Comparison of ENCODE assay signal across 8 mouse cellular contexts in genomic region chr10:76117966-76118365, GRCm38 (mm10). TPM values are rescaled to one million over a fixed set of nuclear protein-coding genes. Genes with fewer than 3 reads are reported as not detected.
DNase-seq lines count a peak whose midpoint lies in the region; ATAC-seq and TF ChIP-seq lines count a peak whose summit lies in the region.

No protein-coding gene starts in this region.

- 34% methylated on average over 5 of the region's 5 CpGs for WGBS in liver, embryonic 11.5 days

- peak; percentile 68 for TF ChIP-seq CTCF in left cerebral cortex, adult 2 months (IDR thresholded peaks at IDR 0.05)

- H3K27me3 ChIP-seq in liver, embryonic 11.5 days (replicated peaks; ENCODE audit: control insufficient read depth, insufficient read depth, low read length) = no peaks in the 10 kb centered on the region

- no peak overlapping the region for H3K4me2 ChIP-seq in liver, embryonic 11.5 days

- peak in 1 of 2 experiments; percentile 18 for DNase-seq in left cerebral cortex, adult 2 months (ENCODE audit: extremely low spot score in 1 of 2, low spot score in 2 of 2)
- DNase-seq in left cerebral cortex, adult 9 months (ENCODE audit: low spot score in 2 of 2) = no peak
- DNase-seq in WW6 (ENCODE audit: low read depth, low spot score) = peak; percentile 50
- peak; percentile 47 to 64 for DNase-seq in cerebellum, postnatal 25 days
- peak; percentile 56 for DNase-seq in liver, embryonic 11.5 days (ENCODE audit: low spot score)
- DNase-seq in ovary, postnatal 36 days (ENCODE audit: low spot score) = peak; percentile 75
- peak; percentile 38 for DNase-seq in urinary bladder, adult 2 months (ENCODE audit: low spot score)

- H3K9me3 ChIP-seq in liver, embryonic 11.5 days (ENCODE audit: control insufficient read depth, low read length) = peaks cover 2% of the 10 kb centered on the region; the same call in 1 of the 2 replicates

- no peak overlapping the region for H3K9ac ChIP-seq in liver, embryonic 11.5 days (ENCODE audit: low read depth, low read length)

- ATAC-seq in hematopoietic stem cell, adult 5-6 weeks (replicated peaks in 1 of 2; ENCODE audit: insufficient read depth in 1 of 2, low FRiP score in 2 of 2, low TSS enrichment in 1 of 2, low read depth in 1 of 2, poor library complexity in 2 of 2, severe bottlenecking in 2 of 2) = peak; percentile 90 to 96
- ATAC-seq in liver, embryonic 11.5 days (replicated peaks; ENCODE audit: low FRiP score) = no peak

- H3K4me3 ChIP-seq in left cerebral cortex, adult 2 months = no peak overlapping the region
- no peak overlapping the region for H3K4me3 ChIP-seq in liver, embryonic 11.5 days (ENCODE audit: low read depth, low read length)

- H3K36me3 ChIP-seq in liver, embryonic 11.5 days (ENCODE audit: control insufficient read depth, insufficient read depth, low read length) = no peaks in the 10 kb centered on the region

- H3K27ac ChIP-seq in left cerebral cortex, adult 2 months = no peak overlapping the region
- no peak overlapping the region for H3K27ac ChIP-seq in liver, embryonic 11.5 days (ENCODE audit: low read depth, low read length)

- H3K4me1 ChIP-seq in liver, embryonic 11.5 days (replicated peaks; ENCODE audit: control insufficient read depth, insufficient read depth, low read length) = no peaks in the 10 kb centered on the region

- intact Hi-C loops in left cerebral cortex, adult 2 months (cut with DNase I) = no loop called here

RNA-seq across cellular contexts. Expression of gene Slc5a4b, which starts 7.2 kb away (rescaled TPM):
- not detected for total RNA-seq in left cerebral cortex, adult 2 months (2021)
- not detected in 2 replicates for total RNA-seq in hematopoietic stem cell, adult 5-6 weeks (2017)
- polyA plus RNA-seq in liver, embryonic 11.5 days (2014; fragmentation: Nextera tagmentation; extraction: Ambion mirVana) = 0.05 and 0.06 TPM in 2 replicates
- not detected in 2 replicates for polyA plus RNA-seq in urinary bladder, adult 2 months (2012; rRNA removed)

RNA-seq across cellular contexts. Expression of gene Slc5a4a, which starts 29.3 kb away (rescaled TPM):
- not detected for total RNA-seq in left cerebral cortex, adult 2 months (2021)
- total RNA-seq in hematopoietic stem cell, adult 5-6 weeks (2017) = not detected in 2 replicates
- polyA plus RNA-seq in liver, embryonic 11.5 days (2014; fragmentation: Nextera tagmentation; extraction: Ambion mirVana) = 0.08 TPM in 1 of 2 replicates, not detected in the other
- not detected in 2 replicates for polyA plus RNA-seq in urinary bladder, adult 2 months (2012; rRNA removed)

Comparison
In these comparisons a context has a peak if more than half of its experiments do, and no peak if none do; other contexts are left out.
1. DNase-seq: peak in WW6 (single experiment), cerebellum, postnatal 25 days (2 of 2), liver, embryonic 11.5 days (single experiment), ovary, postnatal 36 days (single experiment) and urinary bladder, adult 2 months (single experiment); none in left cerebral cortex, adult 9 months (0 of 2).